Mouse (Mus musculus): Measurements from ENCODE around the gene Rpap2.

- no peak for TF ChIP-seq CTCF (IDR thresholded peaks at IDR 0.05; ENCODE audit: low read depth, low read length)
- no peak for TF ChIP-seq EP300 (IDR thresholded peaks at IDR 0.05; ENCODE audit: insufficient read depth, low read depth, low read length)
- no peak for TF ChIP-seq POLR2A (IDR thresholded peaks at IDR 0.05; ENCODE audit: insufficient read depth, low read length)
Observed at GRCm38 (mm10) chr5:107617986-107618385, 20.8 kb downstream of the Rpap2 start.

All from ES-Bruce4 (cell line).